Mouse (Mus musculus) forebrain, postnatal 0 days (tissue): ENCODE data around the gene Afdn. TPM values are rescaled to one million over a fixed set of nuclear protein-coding genes. Genes with fewer than 3 reads are reported as not detected.
A peak's percentile ranks its signal among the peaks of the same experiment; 100 is the strongest.

ENCODE experiments used
- ATAC-seq: fragments of 200-750 bp; cut with Nextera tagmentation; 2 replicates; pipeline ENCODE4 v1.8.0; 2017; ENCODE audit warnings: mild to moderate bottlenecking, moderate library complexity
- DNase-seq: peaks from one replicate; pipeline ENCODE4 v3.0.0-alpha.2; 2015
- H3K27ac ChIP-seq: fragments of 300-500 bp; sonication (generic); 2 replicates; pipeline ENCODE4 v1.5.1; 2014; ENCODE audit warnings: low read depth, mild to moderate bottlenecking, antibody characterized with exemption, low read length, moderate library complexity, mixed read lengths
- H3K27me3 ChIP-seq: fragments of 300-500 bp; sonication (generic); 2 replicates; pipeline ENCODE4 v1.6.1; 2014; ENCODE audit warnings: mild to moderate bottlenecking, low read length, mixed read lengths; ENCODE audit not compliant: insufficient read depth
- H3K36me3 ChIP-seq: fragments of 300-500 bp; sonication (generic); 2 replicates; pipeline ENCODE4 v1.6.1; 2014; ENCODE audit warnings: mild to moderate bottlenecking, moderate library complexity; ENCODE audit not compliant: insufficient read depth
- H3K4me1 ChIP-seq: fragments of 300-500 bp; sonication (generic); 2 replicates; pipeline ENCODE4 v1.6.1; 2014; ENCODE audit warnings: antibody characterized with exemption; ENCODE audit not compliant: insufficient read depth
- H3K4me2 ChIP-seq: fragments of 300-500 bp; sonication (generic); 2 replicates; pipeline ENCODE4 v1.6.1; 2014; ENCODE audit warnings: low read depth, mild to moderate bottlenecking, moderate library complexity
- H3K4me3 ChIP-seq: fragments of 300-500 bp; sonication (generic); 2 replicates; pipeline ENCODE4 v1.5.1; 2014; ENCODE audit warnings: low read depth, low read length, mixed read lengths
- H3K9ac ChIP-seq: fragments of 300-500 bp; sonication (generic); 2 replicates; pipeline ENCODE4 v1.6.1; 2014; ENCODE audit warnings: mild to moderate bottlenecking
- H3K9me3 ChIP-seq: fragments of 300-500 bp; sonication (generic); 2 replicates; pipeline ENCODE4 v1.6.1; 2016; ENCODE audit warnings: low read length
- CTCF ChIP-seq: sonication (generic); IDR thresholded peaks from 2 replicates; pipeline ENCODE4 v1.5.1; 2016; ENCODE audit warnings: antibody characterized with exemption, control low read depth, low read depth
- WGBS: fragments of 180-500 bp; shearing (Covaris S2); extraction: QIAGEN DNeasy Blood & Tissue Kit; methylation state at CpG from one replicate; pipeline ENCODE4 v1.1.7; 2014; 5-methylcytosine and 5-hydroxymethylcytosine counted together
- polyA plus RNA-seq: library from polyadenylated mRNA; unstranded; fragments of >200 nt; fragmentation: Nextera tagmentation; extraction: Ambion mirVana; gene quantifications from 2 replicates; pipeline ENCODE4 v1.2.1, GENCODE M21; 2015
- total RNA-seq: library from RNA; depleted of rRNA; stranded (reverse); fragments of >200 nt; gene quantifications from 2 replicates; pipeline ENCODE4 v1.2.3, GENCODE M21; 2014

Gene Afdn
- total and polyA plus RNA-seq, 2 experiments from 2014 or later: 129 to 146 TPM

- 0 out of 2 replicates have a peak overlapping the region, but pooled peaks have one; percentile 4 for H3K27ac ChIP-seq
- no peak overlapping the region for H3K4me3 ChIP-seq
- 55% methylated on average over 5 of the region's 5 CpGs for WGBS
These were observed 16.6 kb upstream of the Afdn start for GRCm38 (mm10) chr17:13743709-13744079.

GRCm38 (mm10) chr17:13744219-13744618 lies 16.1 kb upstream of the Afdn start:
- H3K36me3 ChIP-seq: no peaks in the 10 kb centered on the region
- peak; percentile 67 for ATAC-seq
- no peaks in the 10 kb centered on the region for H3K4me1 ChIP-seq
- no peak overlapping the region for H3K9ac ChIP-seq
- H3K4me3 ChIP-seq: no peak overlapping the region
- no peak overlapping the region for H3K4me2 ChIP-seq
- WGBS: 69% methylated on average over 6 of the region's 6 CpGs
- H3K27me3 ChIP-seq: no peaks in the 10 kb centered on the region
- no peak for DNase-seq
- H3K27ac ChIP-seq: no peak overlapping the region
- no peaks in the 10 kb centered on the region for H3K9me3 ChIP-seq
- TF ChIP-seq CTCF: no peak

More at GRCm38 (mm10) chr17:13743709-13744079, 16.6 kb upstream of the Afdn start:
- no peak overlapping the region for H3K4me2 ChIP-seq
- H3K4me1 ChIP-seq: no peaks in the 10 kb centered on the region
- ATAC-seq (no peak), DNase-seq (no peak)
- no peaks in the 10 kb centered on the region for H3K9me3 ChIP-seq
- H3K9ac ChIP-seq: no peak overlapping the region
- TF ChIP-seq CTCF: no peak
- H3K27me3 ChIP-seq: no peaks in the 10 kb centered on the region
- H3K36me3 ChIP-seq: no peaks in the 10 kb centered on the region

GRCm38 (mm10) chr17:13744824-13745223 lies 15.5 kb upstream of the Afdn start:
- no peak for DNase-seq
- peak; percentile 26; the same call in 1 of the 2 replicates for ATAC-seq
- 29% methylated on average over 4 of the region's 4 CpGs for WGBS
- Histone ChIP-seq H3K36me3 (no peaks in the 10 kb centered on the region), H3K4me1 (no peaks in the 10 kb centered on the region), H3K9ac (no peak overlapping the region), H3K27me3 (no peaks in the 10 kb centered on the region), H3K9me3 (no peaks in the 10 kb centered on the region), H3K27ac (no peak overlapping the region), H3K4me2 (no peak overlapping the region), H3K4me3 (no peak overlapping the region)
- TF ChIP-seq CTCF: no peak

- WGBS: 41% methylated on average over 2 of the region's 2 CpGs
- no peak for TF ChIP-seq CTCF
- no peak overlapping the region for H3K4me2 ChIP-seq
- H3K36me3 ChIP-seq: no peaks in the 10 kb centered on the region
- H3K4me1 ChIP-seq: no peaks in the 10 kb centered on the region
- no peaks in the 10 kb centered on the region for H3K9me3 ChIP-seq
- peak; percentile 75 for ATAC-seq
- DNase-seq: no peak
- no peak overlapping the region for H3K27ac ChIP-seq
- H3K27me3 ChIP-seq: no peaks in the 10 kb centered on the region
- no peak overlapping the region for H3K4me3 ChIP-seq
- H3K9ac ChIP-seq: no peak overlapping the region
These were observed 15.0 kb upstream of the Afdn start for GRCm38 (mm10) chr17:13745373-13745772.

DNA sequence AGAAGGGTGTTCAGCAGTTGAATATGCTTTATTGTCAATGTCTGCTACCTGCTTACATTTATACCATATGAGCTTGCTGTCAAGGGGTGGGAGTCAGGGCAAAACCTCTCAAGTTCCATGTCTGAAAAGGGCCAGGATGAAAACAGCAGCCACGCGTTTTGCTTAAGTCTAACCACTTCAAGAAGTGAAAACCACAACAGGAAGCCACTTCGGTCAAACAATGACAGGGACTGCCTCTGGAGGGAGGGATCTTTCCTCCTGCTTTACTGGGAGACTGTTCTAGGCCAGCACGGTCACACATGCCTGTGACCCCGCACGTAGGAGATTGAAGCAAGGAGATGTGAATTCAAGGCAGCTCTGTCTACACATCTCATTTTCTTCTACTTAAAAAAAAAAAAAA lies 14.0 kb upstream of the Afdn start:
- TF ChIP-seq CTCF: no peak
- 71% methylated on average over 6 of the region's 6 CpGs for WGBS
- Histone ChIP-seq H3K4me2 (no peak overlapping the region), H3K27ac (no peak overlapping the region), H3K36me3 (no peaks in the 10 kb centered on the region), H3K9ac (no peak overlapping the region), H3K4me1 (no peaks in the 10 kb centered on the region), H3K27me3 (no peaks in the 10 kb centered on the region), H3K4me3 (no peak overlapping the region), H3K9me3 (no peaks in the 10 kb centered on the region)
- no peak for ATAC-seq
- DNase-seq: no peak

DNA sequence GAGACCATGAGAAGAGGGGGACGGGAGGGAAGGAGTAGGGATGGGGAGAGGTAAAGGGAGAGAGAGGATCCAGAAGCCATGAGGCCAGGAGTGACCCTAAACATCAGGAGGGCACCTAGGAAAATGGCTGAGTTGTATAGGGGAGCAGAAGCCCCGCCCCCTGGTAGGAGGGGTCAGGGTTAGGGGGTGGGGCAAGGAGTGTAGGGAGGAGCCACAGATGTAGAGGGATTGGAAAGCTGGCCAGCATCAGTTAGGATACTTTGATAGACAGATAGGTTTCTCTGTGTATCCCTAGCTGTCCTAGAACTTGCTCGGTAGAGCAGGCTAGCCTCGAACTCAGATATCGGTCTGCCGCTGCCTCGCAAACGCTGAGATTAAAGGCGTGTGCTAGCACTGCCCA lies 12.7 kb upstream of the Afdn start:
- Histone ChIP-seq H3K4me3 (no peak overlapping the region), H3K9ac (no peak overlapping the region), H3K4me1 (no peaks in the 10 kb centered on the region), H3K27me3 (no peaks in the 10 kb centered on the region), H3K4me2 (no peak overlapping the region), H3K27ac (no peak overlapping the region), H3K9me3 (no peaks in the 10 kb centered on the region), H3K36me3 (no peaks in the 10 kb centered on the region)
- ATAC-seq (no peak), DNase-seq (no peak)
- 92% methylated on average over 9 of the region's 9 CpGs for WGBS
- no peak for TF ChIP-seq CTCF

- DNase-seq (no peak), ATAC-seq (no peak)
- Histone ChIP-seq H3K4me3 (no peak overlapping the region), H3K36me3 (no peaks in the 10 kb centered on the region), H3K27me3 (no peaks in the 10 kb centered on the region), H3K9ac (no peak overlapping the region), H3K4me1 (no peaks in the 10 kb centered on the region), H3K9me3 (no peaks in the 10 kb centered on the region), H3K27ac (no peak overlapping the region), H3K4me2 (no peak overlapping the region)
- 94% methylated on average over 4 of the region's 4 CpGs for WGBS
- TF ChIP-seq CTCF: no peak
These were observed 11.3 kb upstream of the Afdn start for GRCm38 (mm10) chr17:13749027-13749426.

- H3K27ac ChIP-seq: no peak overlapping the region
- H3K9ac ChIP-seq: no peak overlapping the region
- no peak for TF ChIP-seq CTCF
- H3K27me3 ChIP-seq: no peaks in the 10 kb centered on the region
- H3K4me2 ChIP-seq: no peak overlapping the region
- DNase-seq (no peak), ATAC-seq (no peak)
- H3K4me3 ChIP-seq: no peak overlapping the region
- no peaks in the 10 kb centered on the region for H3K36me3 ChIP-seq
- no peaks in the 10 kb centered on the region for H3K9me3 ChIP-seq
- H3K4me1 ChIP-seq: peaks cover 10% of the 10 kb centered on the region; the same call in 1 of the 2 replicates
- 81% methylated on average over 4 of the region's 4 CpGs for WGBS
These were observed 6.4 kb upstream of the Afdn start for GRCm38 (mm10) chr17:13753918-13754317.
